Mouse (Mus musculus) MEL (cell line): ENCODE results near the gene Olfr986.

Experiments
- BHLHE40 ChIP-seq: IDR thresholded peaks from 2 replicates; pipeline ENCODE4 v1.6.1; 2012; ENCODE audit warnings: low read depth, mild to moderate bottlenecking, inconsistent platforms, low read length, improper control_type of control experiment, borderline replicate concordance
- CTCF ChIP-seq, 3 experiments: IDR thresholded peaks in 2 of 3; conservative IDR thresholded peaks in 1 of 3; 2 replicates each; pipeline ENCODE4 v1.5.1; 2011 to 2012; ENCODE audit warnings: low read length in 3 of 3, low read depth in 2 of 3, mild to moderate bottlenecking in 2 of 3, improper control_type of control experiment in 1 of 3, inconsistent platforms in 1 of 3, mixed read lengths in 1 of 3, moderate library complexity in 1 of 3; ENCODE audit not compliant: control insufficient read depth in 1 of 3, insufficient read depth in 1 of 3, poor library complexity in 1 of 3, severe bottlenecking in 1 of 3
- EP300 ChIP-seq, 2 experiments: IDR thresholded peaks; 2 replicates each; pipeline ENCODE4 v1.6.1; 2011; ENCODE audit warnings: improper control_type of control experiment in 2 of 2, low read length in 2 of 2, low read depth in 1 of 2, mild to moderate bottlenecking in 1 of 2
- ETS1 ChIP-seq: IDR thresholded peaks from 2 replicates; pipeline ENCODE4 v1.6.1; 2012; ENCODE audit warnings: low read depth, mild to moderate bottlenecking, inconsistent platforms, low read length, improper control_type of control experiment, moderate library complexity
- JUND ChIP-seq: IDR thresholded peaks from 2 replicates; pipeline ENCODE4 v1.6.1; 2011; ENCODE audit warnings: low read depth, mild to moderate bottlenecking, improper control_type of control experiment, low read length
- MAFK ChIP-seq: IDR thresholded peaks from 2 replicates; pipeline ENCODE4 v1.6.1; 2011; ENCODE audit warnings: low read depth, mild to moderate bottlenecking, low read length, improper control_type of control experiment, borderline replicate concordance
- POLR2A ChIP-seq, 2 experiments: IDR thresholded peaks; 2 replicates each; pipeline ENCODE4 v1.6.1; 2011 to 2012; ENCODE audit warnings: low read length in 2 of 2, mild to moderate bottlenecking in 2 of 2, control low read depth in 1 of 2, improper control_type of control experiment in 1 of 2, low read depth in 1 of 2, moderate library complexity in 1 of 2; ENCODE audit not compliant: control insufficient read depth in 1 of 2, insufficient read depth in 1 of 2, poor library complexity in 1 of 2
- RAD21 ChIP-seq: IDR thresholded peaks from 2 replicates; pipeline ENCODE4 v1.6.1; 2011; ENCODE audit warnings: mild to moderate bottlenecking, low read depth, low read length, improper control_type of control experiment
- RCOR1 ChIP-seq: IDR thresholded peaks from 2 replicates; pipeline ENCODE4 v1.6.1; 2012; ENCODE audit warnings: low read depth, mild to moderate bottlenecking, inconsistent platforms, low read length, improper control_type of control experiment
- TCF12 ChIP-seq: IDR thresholded peaks from 2 replicates; pipeline ENCODE4 v1.6.1; 2014; ENCODE audit warnings: low read depth, mild to moderate bottlenecking, inconsistent platforms, low read length, improper control_type of control experiment, moderate library complexity
- ZC3H11A ChIP-seq: IDR thresholded peaks from 2 replicates; pipeline ENCODE4 v1.6.1; 2012; ENCODE audit warnings: low read depth, mild to moderate bottlenecking, inconsistent platforms, low read length, improper control_type of control experiment
- ZKSCAN1 ChIP-seq: IDR thresholded peaks from 2 replicates; pipeline ENCODE4 v1.6.1; 2012; ENCODE audit warnings: low read depth, mild to moderate bottlenecking, inconsistent platforms, low read length, improper control_type of control experiment, moderate library complexity

DNA sequence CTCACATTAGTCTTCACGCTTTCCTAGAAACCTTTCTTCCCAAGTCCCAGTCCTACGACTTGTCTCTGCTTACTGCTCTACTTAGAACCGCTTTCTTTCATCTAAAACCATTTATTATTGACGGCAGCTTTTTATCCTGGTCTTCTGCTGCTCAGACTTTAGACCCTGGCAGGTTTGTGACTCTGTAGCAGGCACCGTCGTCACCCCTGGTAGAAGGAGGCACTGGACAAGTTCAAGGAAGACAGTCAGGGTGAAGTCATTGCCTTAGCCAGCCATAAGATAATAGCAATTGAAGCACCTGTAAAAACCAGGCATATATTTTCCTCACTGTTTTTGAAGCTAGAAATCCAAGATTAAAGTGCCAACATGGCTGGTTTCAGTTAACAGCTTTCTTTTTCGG lies 54.5 kb downstream of the Olfr986 start:
- TF ChIP-seq RAD21 (no peak), POLR2A (IDR thresholded peaks at IDR 0.05; ENCODE audit: control insufficient read depth in 1 of 2, insufficient read depth in 1 of 2, low read depth in 1 of 2, low read length in 2 of 2, poor library complexity in 1 of 2) (no peak), BHLHE40 (no peak), CTCF (IDR thresholded peaks at IDR 0.05 in 2 of 3, conservative IDR thresholded peaks at IDR 0.05 in 1 of 3; ENCODE audit: control insufficient read depth in 1 of 3, insufficient read depth in 1 of 3, low read depth in 2 of 3, low read length in 3 of 3, poor library complexity in 1 of 3, severe bottlenecking in 1 of 3) (no peak), ETS1 (no peak), ZC3H11A (no peak), TCF12 (no peak), ZKSCAN1 (no peak), EP300 (IDR thresholded peaks at IDR 0.05; ENCODE audit: low read depth in 1 of 2, low read length in 2 of 2) (no peak), RCOR1 (no peak), JUND (no peak), MAFK (no peak)
